11 mouse cellular contexts compared by ENCODE assay signal in genomic region chr2:84274038-84274724, GRCm38 (mm10).
"Had no signal": no experiment of that assay in that cellular context is flagged by ENCODE, and none has a peak within 500 bp of the region (broad histone marks: within the 10 kb centered on the region; RNA-seq: fewer than 3 reads in every experiment).

No protein-coding gene starts in this region.

- ATAC-seq: liver, postnatal 0 days; midbrain, embryonic 13.5 days had no signal

- H3K27me3 ChIP-seq: hindbrain, embryonic 15.5 days; limb, embryonic 12.5 days; liver, embryonic 13.5 days; midbrain, embryonic 13.5 days had no signal

- H3K9me3 ChIP-seq: hindbrain, embryonic 15.5 days; limb, embryonic 12.5 days; liver, embryonic 13.5 days; midbrain, embryonic 13.5 days had no signal

- H3K36me3 ChIP-seq: hindbrain, embryonic 15.5 days; limb, embryonic 12.5 days; liver, embryonic 13.5 days; midbrain, embryonic 13.5 days had no signal

- DNase-seq: kidney, adult 8-10 months; kidney, postnatal 36 days; layer of hippocampus, adult 9-11 months; liver; liver, embryonic 13.5 days; liver, postnatal 0 days; thymus, postnatal 4 days had no signal

- H3K4me2 ChIP-seq: hindbrain, embryonic 15.5 days; limb, embryonic 12.5 days; liver, embryonic 13.5 days; midbrain, embryonic 13.5 days had no signal

- H3K27ac ChIP-seq: hindbrain, embryonic 15.5 days; kidney, postnatal 0 days; limb, embryonic 12.5 days; liver, embryonic 13.5 days; midbrain, embryonic 13.5 days had no signal

- H3K9ac ChIP-seq: hindbrain, embryonic 15.5 days; limb, embryonic 12.5 days; liver, embryonic 13.5 days; liver, postnatal 0 days; midbrain, embryonic 13.5 days had no signal

- H3K4me1 ChIP-seq: hindbrain, embryonic 15.5 days; limb, embryonic 12.5 days; liver, embryonic 13.5 days; midbrain, embryonic 13.5 days had no signal

- H3K4me3 ChIP-seq: hindbrain, embryonic 15.5 days; limb, embryonic 12.5 days; liver, embryonic 13.5 days; midbrain, embryonic 13.5 days had no signal
